Mouse (Mus musculus) forelimb bud, embryonic 11.5 days (tissue): ENCODE results near the gene Atp6ap1l.
A peak's percentile ranks its signal among the peaks of the same experiment; 100 is the strongest.

ENCODE experiments used
- DNase-seq: peaks from one replicate; pipeline ENCODE4 v3.0.0-alpha.2; 2012; ENCODE audit warnings: low read depth, low spot score

Gene Atp6ap1l

DNA sequence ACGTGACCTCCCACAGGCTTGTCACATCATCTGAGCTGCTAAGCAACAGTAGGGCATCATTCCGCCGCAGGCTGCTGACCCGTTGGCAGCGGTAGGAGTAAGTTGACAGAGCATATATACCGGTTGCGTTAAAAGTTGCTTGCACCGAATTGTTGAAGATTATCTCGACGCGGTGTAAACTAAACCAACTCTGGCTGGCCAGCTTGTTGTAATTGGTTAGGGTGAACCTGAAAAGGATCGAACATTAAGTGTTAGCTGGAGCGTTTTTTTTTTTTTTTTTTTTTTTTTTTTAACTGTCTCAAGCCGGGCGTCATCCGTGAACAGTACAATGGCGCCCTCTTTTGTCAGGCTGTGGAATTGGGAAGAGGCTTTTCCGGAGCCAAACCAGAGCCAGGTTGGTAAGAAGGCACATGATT is 18.6 kb downstream of the Atp6ap1l start:
- DNase-seq, result peak; percentile 85

GRCm38 (mm10) chr13:90885856-90886532 is 19.2 kb downstream of the Atp6ap1l start:
- no peak for DNase-seq

DNA sequence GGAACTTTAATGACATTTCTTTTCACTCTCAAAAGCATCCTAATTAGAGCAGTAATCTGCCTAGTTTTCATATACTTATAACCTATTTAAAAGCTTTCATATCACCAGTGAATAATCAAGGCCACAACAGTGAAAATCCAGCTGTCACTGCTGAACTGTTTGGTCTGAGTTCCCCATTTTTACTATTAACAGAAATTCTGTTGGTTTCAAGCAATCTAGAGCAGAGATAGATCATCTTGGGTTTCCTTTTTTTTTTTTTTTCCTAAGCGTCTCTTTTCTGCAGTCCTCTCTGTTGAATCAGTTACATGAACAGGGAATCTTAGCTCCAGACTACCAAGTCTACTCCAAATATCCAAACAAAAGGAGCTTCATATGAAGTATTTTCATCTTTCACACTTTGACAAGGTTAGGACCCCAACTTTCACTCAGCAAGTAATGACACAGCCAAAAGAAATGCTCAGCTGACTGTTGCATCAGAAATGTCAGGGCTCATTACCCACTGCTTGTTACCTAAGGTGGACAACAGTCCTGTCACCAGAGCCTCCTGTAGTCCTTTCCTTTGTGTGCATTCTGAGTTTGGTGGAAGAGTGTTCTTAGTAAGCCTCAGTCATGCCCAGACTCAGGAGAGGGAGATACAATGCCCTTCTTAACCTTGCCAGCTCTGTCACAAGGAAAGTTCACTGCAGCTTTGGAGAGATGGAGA is 23.3 kb downstream of the Atp6ap1l start:
- DNase-seq, result no peak

- peak; percentile 26 for DNase-seq
Observed at GRCm38 (mm10) chr13:90871579-90871978, 33.6 kb downstream of the Atp6ap1l start.

DNA sequence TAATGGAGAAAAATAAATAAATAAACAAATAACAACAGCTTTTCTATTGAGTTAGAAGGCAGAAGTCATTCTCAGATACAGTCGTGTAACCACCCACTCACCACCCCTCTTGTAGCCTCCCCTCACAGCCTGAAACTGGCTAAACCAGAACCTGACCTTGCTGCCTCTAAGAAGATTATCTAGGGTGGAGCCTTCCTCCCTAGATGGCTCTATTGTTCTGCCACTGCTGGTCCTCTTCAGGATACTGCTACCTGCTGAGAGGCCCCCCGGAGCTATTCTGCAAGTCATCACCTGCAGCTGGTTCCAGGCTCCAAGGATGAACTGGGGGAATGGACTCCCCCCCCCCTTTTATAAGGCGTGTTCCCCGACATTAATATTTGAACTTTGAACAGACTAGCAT is 36.0 kb downstream of the Atp6ap1l start:
- no peak for DNase-seq

DNA sequence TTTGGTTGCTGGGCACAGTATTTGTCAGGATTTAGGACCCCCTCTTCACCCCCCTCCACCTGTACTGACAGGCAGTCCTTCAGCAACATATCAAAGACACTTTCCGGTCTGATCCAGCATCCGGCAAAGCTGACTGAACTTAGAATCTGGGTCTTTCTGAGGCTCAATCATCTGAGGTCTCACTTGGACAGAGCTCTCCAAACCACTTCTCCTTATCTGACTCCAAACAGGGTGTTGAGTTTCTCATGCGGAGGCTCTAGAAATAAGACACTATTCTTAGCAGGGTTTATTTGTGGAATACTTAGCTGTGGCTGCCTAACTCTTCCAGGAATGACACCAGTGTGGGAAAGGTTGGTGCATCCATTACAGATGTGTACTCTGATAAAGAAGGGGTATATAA is 43.0 kb downstream of the Atp6ap1l start:
- no peak for DNase-seq

GRCm38 (mm10) chr13:90860888-90861431 is 44.2 kb downstream of the Atp6ap1l start:
- DNase-seq, result no peak

DNA sequence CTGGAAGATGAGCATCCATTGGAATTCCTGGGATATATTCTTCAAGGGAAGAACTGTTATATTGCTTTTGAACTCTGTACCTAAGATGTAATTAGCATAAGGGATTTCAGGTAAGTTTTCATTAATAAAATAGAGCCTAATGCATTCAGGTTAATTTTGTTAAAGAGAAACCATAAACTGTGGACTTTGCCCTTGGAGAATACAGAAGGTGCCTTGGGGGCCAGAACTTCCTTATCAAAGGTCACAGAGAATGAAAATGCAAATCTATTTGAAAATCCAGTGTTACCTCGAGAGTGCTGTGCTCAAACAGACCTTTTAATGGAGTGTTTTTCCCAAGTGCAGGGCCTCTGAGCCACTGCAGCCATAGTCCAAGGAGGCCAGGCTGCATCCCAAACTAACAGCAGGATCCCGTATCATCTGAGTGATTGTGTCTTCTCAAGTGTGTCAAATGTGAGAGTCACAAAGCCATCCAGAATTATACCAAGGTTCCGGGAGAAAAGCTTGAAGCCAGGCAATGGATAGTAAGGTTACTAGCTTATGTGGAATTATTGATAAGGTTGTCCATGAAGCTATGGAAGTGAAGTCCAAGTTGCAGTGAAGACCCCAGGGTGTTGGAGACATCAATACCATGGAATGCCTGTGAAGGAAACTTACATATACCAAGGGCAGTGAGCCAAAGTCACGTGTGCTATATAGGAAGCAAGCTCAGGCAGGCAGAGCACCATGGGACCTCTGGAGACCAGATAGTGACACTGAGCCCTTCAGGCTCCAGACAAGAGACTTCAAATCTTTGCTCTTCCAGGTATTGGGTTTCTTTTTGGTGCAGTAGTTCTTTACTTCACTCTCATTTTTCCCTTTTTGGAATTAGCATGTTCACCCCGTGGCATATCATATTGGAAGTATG is 52.2 kb downstream of the Atp6ap1l start:
- no peak for DNase-seq

- no peak for DNase-seq
Observed at GRCm38 (mm10) chr13:90851795-90852194, 53.4 kb downstream of the Atp6ap1l start.

DNA sequence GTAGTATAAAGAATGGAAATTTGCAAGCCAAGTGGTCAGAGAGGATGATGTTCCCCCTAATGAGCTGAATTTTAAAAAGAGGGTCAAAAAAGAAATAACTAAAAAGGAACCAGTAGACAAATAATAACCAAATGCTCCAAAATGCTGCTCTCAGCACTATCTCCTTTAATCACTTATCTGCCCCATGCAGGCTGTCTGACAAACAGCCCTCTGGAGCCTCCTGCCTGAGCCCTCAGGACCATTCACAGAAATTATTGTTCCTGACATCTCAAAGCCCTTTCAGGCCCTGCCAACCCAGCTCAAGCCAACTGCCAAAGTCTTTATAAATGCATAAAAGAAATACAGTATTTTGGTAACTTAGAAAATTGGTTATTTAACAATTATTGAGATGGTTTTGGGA is 61.0 kb downstream of the Atp6ap1l start:
- DNase-seq, result no peak

DNA sequence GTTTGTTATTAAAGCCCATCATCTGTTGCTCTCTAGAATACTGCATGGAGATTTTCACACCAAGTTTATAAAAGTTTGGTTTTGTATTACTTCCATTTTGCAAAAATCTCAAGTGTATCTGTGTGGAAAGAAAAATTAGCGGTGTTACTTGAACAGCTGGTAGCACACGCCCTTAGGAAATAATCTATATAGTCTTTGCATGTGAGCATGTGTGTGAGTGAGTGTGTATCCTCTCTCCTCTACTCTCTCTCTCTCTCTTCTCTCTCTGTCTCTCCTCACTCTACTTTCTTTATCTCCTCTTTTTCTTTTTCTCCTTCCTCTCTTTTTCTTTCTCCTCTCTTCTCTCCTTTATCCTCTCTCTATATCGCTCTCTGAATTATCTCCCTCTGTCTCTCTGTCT is 61.7 kb downstream of the Atp6ap1l start:
- no peak for DNase-seq

DNA sequence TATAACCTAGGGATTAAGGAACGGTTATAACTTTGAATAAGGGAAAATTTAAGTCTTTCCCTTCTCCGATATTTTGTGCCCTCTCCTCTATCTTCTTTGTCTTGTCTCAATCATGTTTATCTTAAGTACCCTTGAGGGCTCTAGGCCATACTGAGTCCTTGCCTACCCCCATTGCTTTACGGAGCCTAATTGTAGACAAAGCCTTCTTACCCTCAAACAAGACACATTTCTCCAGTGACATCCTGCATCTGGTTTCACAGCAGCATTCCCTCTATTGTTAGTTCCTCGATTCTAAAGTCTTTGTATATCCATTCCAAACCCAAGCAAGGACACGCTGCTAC is 64.0 kb downstream of the Atp6ap1l start:
- no peak for DNase-seq

- DNase-seq, result peak; percentile 85
Observed at GRCm38 (mm10) chr13:90840530-90841212, 64.5 kb downstream of the Atp6ap1l start.

DNA sequence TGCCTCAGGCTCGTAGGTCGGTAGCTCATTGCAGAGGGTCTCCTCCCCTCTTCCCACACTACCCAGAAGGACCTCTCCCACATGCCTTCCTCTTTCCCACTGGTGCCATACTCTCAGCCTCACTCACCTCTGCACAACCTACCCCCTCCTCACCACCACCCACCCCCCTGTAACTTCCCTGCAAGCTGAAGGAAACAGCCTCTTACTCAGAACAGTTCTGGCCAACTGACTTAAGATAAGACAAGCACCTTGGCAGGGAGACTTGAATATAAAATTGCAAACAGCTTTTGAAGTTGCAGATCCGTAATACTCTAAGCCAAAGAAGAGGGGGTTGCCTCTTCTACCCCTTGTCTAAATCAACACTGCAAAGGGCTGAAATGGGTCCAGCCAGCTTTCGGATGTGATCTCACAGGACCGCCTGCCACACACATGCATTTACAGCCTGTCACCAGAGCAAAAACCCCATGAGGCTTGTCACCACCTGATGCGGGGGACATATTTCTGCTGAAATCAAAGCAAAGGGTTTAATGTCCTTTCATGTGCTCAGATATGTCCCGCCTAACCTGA is 71.4 kb downstream of the Atp6ap1l start:
- DNase-seq, result no peak
